Mouse (Mus musculus) testis, postnatal 10 days (tissue): Measurements from ENCODE around the gene Olfr122.

ENCODE experiments used
- DNase-seq: peaks from one replicate; pipeline ENCODE4 v3.0.0; 2021; ENCODE audit warnings: low spot score

The Olfr122 gene

GRCm38 (mm10) chr17:37768307-37768706 is at the start of gene Olfr122:
TSS of gene Olfr122 (plus strand) at chr17:37768607.
- no peak for DNase-seq

GRCm38 (mm10) chr17:37721508-37721907 is 46.9 kb upstream of the Olfr122 start, which contains the start of gene Olfr120:
TSS of gene Olfr120 (plus strand) at chr17:37721808.
- DNase-seq = no peak

- no peak for DNase-seq
These were observed 30.3 kb upstream of the Olfr122 start for GRCm38 (mm10) chr17:37738070-37738469.

GRCm38 (mm10) chr17:37793229-37793628 is 24.8 kb downstream of the Olfr122 start, which contains the start of gene Olfr123:
TSS of gene Olfr123 (plus strand) at chr17:37793529.
- no peak for DNase-seq

- no peak for DNase-seq
These were observed 31.2 kb downstream of the Olfr122 start, which contains the start of gene Olfr124 for GRCm38 (mm10) chr17:37799588-37799987. TSS of gene Olfr124 (plus strand) at chr17:37799888.
